Mouse (Mus musculus) erythroblast, embryonic 14.5 days (primary cell): Measurements from ENCODE around the gene Edem1. TPM values are rescaled to one million over a fixed set of nuclear protein-coding genes. Genes with fewer than 3 reads are reported as not detected.
"Not testable (repeated sequence)": the region's sequence is repeated elsewhere in the genome, so short reads cannot be mapped to it uniquely, and the experiment has no call there.

Experiments
- H3K27me3 ChIP-seq: 2 replicates; pipeline ENCODE4 v1.6.1; 2012; ENCODE audit warnings: inconsistent platforms; ENCODE audit not compliant: control insufficient read depth
- H3K36me3 ChIP-seq: 2 replicates; pipeline ENCODE4 v1.6.1; 2012; ENCODE audit warnings: mild to moderate bottlenecking, inconsistent platforms; ENCODE audit not compliant: control insufficient read depth
- H3K4me1 ChIP-seq: 2 replicates; pipeline ENCODE4 v1.6.1; 2012; ENCODE audit warnings: inconsistent platforms; ENCODE audit not compliant: control insufficient read depth
- H3K4me3 ChIP-seq: replicated peaks from 2 replicates; pipeline ENCODE3; 2012; ENCODE audit warnings: moderate library complexity, mild to moderate bottlenecking, inconsistent platforms
- H3K9me3 ChIP-seq: 2 replicates; pipeline ENCODE4 v1.6.1; 2012; ENCODE audit warnings: low read length, inconsistent platforms, mixed read lengths; ENCODE audit not compliant: control insufficient read depth
- GATA1 ChIP-seq: IDR thresholded peaks from 2 replicates; pipeline ENCODE4 v1.6.1; 2012; ENCODE audit warnings: low read length, inconsistent platforms, mixed read lengths
- TAL1 ChIP-seq: IDR thresholded peaks from 3 replicates; pipeline ENCODE4 v1.6.1; 2012; ENCODE audit warnings: low read length, inconsistent platforms, mixed read lengths
- polyA plus RNA-seq: library from polyadenylated mRNA; stranded (reverse); fragments of >175 nt; gene quantifications from 2 replicates; pipeline ENCODE4 v1.2.3, GENCODE M21; 2012

The Edem1 gene
- polyA plus RNA-seq, 1 experiment: 0.10 TPM

DNA sequence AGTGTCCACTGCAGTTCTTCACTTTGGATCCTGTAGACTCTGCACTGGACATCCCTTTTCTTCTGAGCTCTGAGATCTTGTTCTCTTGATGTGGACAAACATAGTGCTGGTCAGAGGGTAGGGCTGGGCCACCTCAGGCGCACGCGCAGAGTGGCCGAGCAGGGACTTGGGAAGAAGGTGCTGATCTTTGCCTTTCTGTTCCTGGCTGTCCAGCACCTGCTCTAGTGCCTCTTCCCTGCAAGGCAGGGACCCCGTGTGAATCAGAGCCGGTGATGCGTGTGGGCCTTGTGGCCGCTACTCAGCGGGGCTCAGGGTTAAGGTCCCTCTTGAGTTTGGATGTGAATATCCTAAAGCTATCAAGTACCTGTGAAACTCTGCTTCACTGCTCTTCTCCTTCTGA, 30.1 kb downstream of the Edem1 start:
- no peaks in the 10 kb centered on the region for H3K4me1 ChIP-seq
- H3K36me3 ChIP-seq: peaks cover 21% of the 10 kb centered on the region
- TF ChIP-seq GATA1 (no peak), TAL1 (no peak)
- H3K27me3 ChIP-seq: no peaks in the 10 kb centered on the region
- no peak overlapping the region for H3K4me3 ChIP-seq
- H3K9me3 ChIP-seq: no peaks in the 10 kb centered on the region

GRCm38 (mm10) chr6:108861226-108861625, 32.8 kb downstream of the Edem1 start:
- no peak for TF ChIP-seq GATA1
- no peaks in the 10 kb centered on the region for H3K4me1 ChIP-seq
- peaks cover 2% of the 10 kb centered on the region; the same call in 1 of the 2 replicates for H3K36me3 ChIP-seq
- H3K4me3 ChIP-seq: no peak overlapping the region
- no peaks in the 10 kb centered on the region for H3K27me3 ChIP-seq
- H3K9me3 ChIP-seq: no peaks in the 10 kb centered on the region

GRCm38 (mm10) chr6:108862548-108862947, 34.1 kb downstream of the Edem1 start:
- Histone ChIP-seq H3K36me3 (no peaks in the 10 kb centered on the region; the same call in 1 of the 2 replicates), H3K27me3 (no peaks in the 10 kb centered on the region), H3K9me3 (no peaks in the 10 kb centered on the region), H3K4me3 (no peak overlapping the region), H3K4me1 (no peaks in the 10 kb centered on the region)
- no peak for TF ChIP-seq TAL1
- no peak for TF ChIP-seq GATA1

DNA sequence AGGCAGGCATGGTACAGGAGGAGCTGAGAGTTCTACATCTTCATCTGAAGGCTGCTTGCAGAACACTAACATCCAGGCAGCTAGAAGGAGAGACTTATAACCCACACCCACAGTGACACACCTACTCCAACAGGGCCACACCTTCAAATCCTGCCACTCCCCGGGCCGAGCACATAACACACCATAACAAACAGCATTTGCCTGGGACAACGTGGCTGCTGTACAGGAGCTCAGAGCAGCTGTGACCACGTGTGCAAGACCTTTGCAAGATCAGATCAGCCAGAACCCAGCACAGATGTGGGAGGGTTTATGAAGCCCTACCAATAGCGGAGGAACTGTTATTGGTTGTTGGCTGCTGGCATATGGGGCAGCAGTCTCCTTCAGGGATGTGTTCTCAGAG, 37.9 kb downstream of the Edem1 start:
- Histone ChIP-seq H3K36me3 (no peaks in the 10 kb centered on the region), H3K4me3 (no peak overlapping the region), H3K27me3 (no peaks in the 10 kb centered on the region), H3K9me3 (no peaks in the 10 kb centered on the region), H3K4me1 (no peaks in the 10 kb centered on the region)
- TF ChIP-seq TAL1: no peak
- TF ChIP-seq GATA1: no peak

- not testable (repeated sequence) for H3K36me3 ChIP-seq, H3K4me3 ChIP-seq, H3K4me1 ChIP-seq, H3K27me3 ChIP-seq, H3K9me3 ChIP-seq
Observed at GRCm38 (mm10) chr6:108869031-108869430, 40.6 kb downstream of the Edem1 start.

GRCm38 (mm10) chr6:108870421-108870820, 42.0 kb downstream of the Edem1 start:
- H3K36me3 ChIP-seq: no peaks in the 10 kb centered on the region
- H3K4me3 ChIP-seq: no peak overlapping the region
- no peaks in the 10 kb centered on the region for H3K27me3 ChIP-seq
- TF ChIP-seq TAL1 (no peak), GATA1 (no peak)
- no peaks in the 10 kb centered on the region for H3K4me1 ChIP-seq
- H3K9me3 ChIP-seq: no peaks in the 10 kb centered on the region

- H3K36me3 ChIP-seq: no peaks in the 10 kb centered on the region
- no peaks in the 10 kb centered on the region for H3K27me3 ChIP-seq
- TF ChIP-seq GATA1 (no peak), TAL1 (no peak)
- no peaks in the 10 kb centered on the region for H3K9me3 ChIP-seq
- H3K4me1 ChIP-seq: no peaks in the 10 kb centered on the region
- H3K4me3 ChIP-seq: no peak overlapping the region
Observed at GRCm38 (mm10) chr6:108871251-108871650, 42.8 kb downstream of the Edem1 start.

DNA sequence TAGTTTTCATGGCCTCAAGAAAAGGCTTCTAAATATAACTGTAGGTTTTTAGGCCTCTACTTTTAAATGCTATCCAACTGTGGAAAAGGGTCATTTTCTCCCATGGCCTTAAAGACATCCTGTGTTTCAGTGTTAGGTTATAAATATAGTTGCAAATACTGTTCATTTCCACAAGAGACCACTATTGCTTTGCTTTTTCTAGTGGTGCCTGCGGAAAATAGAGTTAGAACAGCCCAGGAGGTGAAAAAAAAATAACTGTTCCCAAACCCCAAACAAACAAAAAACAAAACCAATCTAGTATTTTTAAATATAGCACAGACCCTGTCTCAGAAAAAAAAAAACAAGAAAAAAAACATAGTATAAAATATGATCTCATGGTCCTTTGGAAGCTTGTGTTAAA, 46.9 kb downstream of the Edem1 start:
- H3K27me3 ChIP-seq: no peaks in the 10 kb centered on the region
- no peak overlapping the region for H3K4me3 ChIP-seq
- TF ChIP-seq TAL1: no peak
- no peaks in the 10 kb centered on the region for H3K36me3 ChIP-seq
- no peaks in the 10 kb centered on the region for H3K4me1 ChIP-seq
- H3K9me3 ChIP-seq: no peaks in the 10 kb centered on the region

DNA sequence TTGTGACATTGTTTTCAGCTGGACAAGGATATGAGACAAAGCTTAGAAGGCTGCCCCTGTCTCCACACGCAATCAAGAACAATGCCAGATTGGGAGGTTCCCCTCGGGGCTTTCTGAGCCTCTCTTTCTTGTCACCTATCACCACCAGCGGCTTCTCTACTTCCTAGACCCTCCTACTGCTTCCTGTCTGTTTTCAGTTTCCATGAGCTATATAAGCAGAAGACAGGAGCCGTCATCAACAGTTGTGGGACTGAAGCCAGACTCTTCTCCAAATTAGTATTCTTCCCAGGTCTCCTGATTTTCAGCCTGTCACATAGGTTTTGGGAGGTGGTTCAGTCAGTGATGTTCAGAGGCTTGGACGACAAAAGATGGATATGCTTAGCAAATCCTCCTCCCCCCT, 47.6 kb downstream of the Edem1 start:
- TF ChIP-seq GATA1 (no peak), TAL1 (no peak)
- Histone ChIP-seq H3K27me3 (no peaks in the 10 kb centered on the region), H3K36me3 (no peaks in the 10 kb centered on the region), H3K4me3 (no peak overlapping the region), H3K4me1 (no peaks in the 10 kb centered on the region), H3K9me3 (peaks cover under 1% of the 10 kb centered on the region)

- Histone ChIP-seq H3K36me3 (no peaks in the 10 kb centered on the region), H3K9me3 (peaks cover 4% of the 10 kb centered on the region), H3K4me1 (no peaks in the 10 kb centered on the region), H3K27me3 (no peaks in the 10 kb centered on the region), H3K4me3 (no peak overlapping the region)
- TF ChIP-seq GATA1 (no peak), TAL1 (no peak)
Observed at GRCm38 (mm10) chr6:108876486-108876885, 48.0 kb downstream of the Edem1 start.
